Mouse (Mus musculus) liver, adult 2 months (tissue): ENCODE measurements at regions not wholly inside any gene's neighbourhood (a gene's known extent, or its start where the extent isn't known, plus 50 kb on each side); places are given as distances from the start of the nearest gene placed in this dataset.

Source experiments
- CTCF ChIP-seq: fragments of 200-500 bp; IDR thresholded peaks from 2 replicates; pipeline ENCODE4 v1.5.1; 2011; ENCODE audit warnings: low read depth, low read length, control low read depth
- POLR2A ChIP-seq: fragments of 200-500 bp; IDR thresholded peaks from 2 replicates; pipeline ENCODE4 v1.6.1; 2011; ENCODE audit warnings: low read length, control low read depth; ENCODE audit not compliant: insufficient read depth; ENCODE audit errors: extremely low read depth

- TF ChIP-seq POLR2A (no peak), CTCF (0 out of 2 replicates have a peak, but pooled peaks have one; percentile 1)
These were observed 66.0 kb downstream of the Amer2 start for GRCm38 (mm10) chr14:60439106-60439505.
